Mouse (Mus musculus): ENCODE results near the gene Rbm4b. TPM values are rescaled to one million over a fixed set of nuclear protein-coding genes. Genes with fewer than 3 reads are reported as not detected.
"Not testable (repeated sequence)": the region's sequence is repeated elsewhere in the genome, so short reads cannot be mapped to it uniquely, and the experiment has no call there.

The Rbm4b gene
- total and polyA plus RNA-seq, 3 experiments, result 7.4 to 17.9 (median 12.4) TPM

- no peak for DNase-seq
These were observed 54.4 kb downstream of the Rbm4b start for GRCm38 (mm10) chr19:4810746-4811062.

DNA sequence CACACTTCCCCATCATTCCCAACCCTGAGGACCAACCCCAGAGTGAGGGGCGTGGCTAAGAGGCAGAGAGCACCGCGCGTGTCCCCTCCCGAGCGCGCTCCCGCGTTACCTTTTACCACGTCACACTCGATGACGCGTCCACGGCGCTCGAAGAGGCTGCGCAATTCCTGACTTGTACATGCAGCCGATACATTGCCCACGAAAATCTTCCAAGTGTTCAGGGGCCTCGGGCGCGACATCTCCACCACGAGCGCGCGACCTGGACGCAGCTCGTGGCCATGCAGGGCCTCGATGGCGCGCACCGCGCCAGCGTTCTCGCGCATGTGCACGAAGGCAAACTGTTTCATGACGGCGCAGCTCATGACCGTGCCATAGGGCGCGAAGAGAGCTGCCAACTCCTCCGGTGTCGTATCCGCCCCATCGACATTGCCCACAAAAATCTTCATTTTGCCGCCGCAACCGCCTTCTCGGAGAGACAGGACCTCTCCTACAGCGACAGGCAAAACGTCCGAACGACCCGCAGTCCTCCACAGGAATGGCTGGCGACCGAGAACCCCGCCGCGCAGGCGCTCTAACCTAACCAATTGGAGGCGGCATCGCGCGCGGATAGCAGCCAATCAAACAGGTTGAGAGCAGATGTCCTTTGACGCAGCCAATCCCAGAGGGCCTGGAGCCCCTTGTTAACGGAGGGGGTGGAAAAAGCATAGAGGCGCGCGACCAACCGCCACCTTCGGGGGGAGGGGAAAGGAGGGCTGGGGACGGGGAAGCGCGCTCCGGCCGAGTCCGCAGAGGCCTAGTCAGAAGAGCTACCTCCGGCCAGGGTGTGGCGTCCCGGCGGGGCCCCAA is 55.0 kb downstream of the Rbm4b start, which contains the start of the genes Gm21992 and Rbm14:
Gene Gm21992 (minus strand): TSS at position 550 of the 846 bp plus-strand sequence.
Gene Rbm14 (minus strand): TSS at position 572 of the 846 bp plus-strand sequence.
- DNase-seq, result peak; percentile 99

DNA sequence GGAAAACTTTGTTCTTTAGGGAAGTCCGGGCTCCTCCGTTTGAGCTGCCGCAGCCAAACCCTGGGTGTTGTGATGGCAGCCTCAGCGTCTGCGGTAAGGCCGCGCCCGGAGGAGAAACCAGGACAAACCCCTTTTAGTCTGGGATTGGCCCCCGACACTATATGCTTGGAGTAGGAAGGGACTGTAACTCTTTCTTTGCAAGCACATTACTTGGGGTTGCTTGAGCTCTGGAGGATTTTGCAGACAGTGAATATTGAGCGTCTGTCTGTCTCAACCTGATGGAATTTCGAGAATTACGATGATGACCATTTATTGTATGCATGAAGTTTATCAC is 55.6 kb downstream of the Rbm4b start:
- DNase-seq, result no peak

- not testable (repeated sequence) for DNase-seq
These were observed 56.1 kb downstream of the Rbm4b start for GRCm38 (mm10) chr19:4812334-4812949.

GRCm38 (mm10) chr19:4813015-4813414 is 56.7 kb downstream of the Rbm4b start:
- DNase-seq, result no peak

Other genes with a start within 250 kb of the Rbm4b start
- 100 to 1,000 TPM; 536 to 579 TPM for gene Pcx, start 246.0 kb upstream of the Rbm4b start, total RNA-seq (2021)
- 474 and 524 TPM in 2 replicates for gene Pcx, start 246.0 kb upstream of the Rbm4b start, polyA plus RNA-seq (2012; rRNA removed)
- gene Lrfn4, start 140.8 kb upstream of the Rbm4b start, total RNA-seq (2021), result 1 to 10 TPM; 3.3 to 6.7 TPM
- gene Lrfn4, start 140.8 kb upstream of the Rbm4b start, polyA plus RNA-seq (2012; rRNA removed), result 17.1 and 22.1 TPM in 2 replicates
- 10 to 100 TPM; 34.8 to 44.2 TPM for gene Rce1, start 130.9 kb upstream of the Rbm4b start, total RNA-seq (2021)
- gene Rce1, start 130.9 kb upstream of the Rbm4b start, polyA plus RNA-seq (2012; rRNA removed), result 125 and 141 TPM in 2 replicates
- under 1 TPM in 1 of 2 experiments, not detected in 1; 0.12 TPM for gene Gm960, start 57.8 kb upstream of the Rbm4b start, total RNA-seq (2021)
- gene Gm960, start 57.8 kb upstream of the Rbm4b start, polyA plus RNA-seq (2012; rRNA removed), result 0.27 and 2.3 TPM in 2 replicates
- gene Sptbn2, start 45.3 kb upstream of the Rbm4b start, total RNA-seq (2021), result under 1 TPM; 0.58 to 0.83 TPM
- gene Sptbn2, start 45.3 kb upstream of the Rbm4b start, polyA plus RNA-seq (2012; rRNA removed), result 0.30 and 0.42 TPM in 2 replicates
- 10 to 100 TPM; 50.2 to 72.7 TPM for gene Rbm4, start 37.4 kb downstream of the Rbm4b start, total RNA-seq (2021)
- gene Rbm4, start 37.4 kb downstream of the Rbm4b start, polyA plus RNA-seq (2012; rRNA removed), result 11.8 and 14.7 TPM in 2 replicates
- 10 to 100 TPM; 15.3 to 25.3 TPM for gene Gm21992, start 55.1 kb downstream of the Rbm4b start, total RNA-seq (2021)
- gene Gm21992, start 55.1 kb downstream of the Rbm4b start, polyA plus RNA-seq (2012; rRNA removed), result 24.1 and 31.9 TPM in 2 replicates
- 10 to 100 TPM; 37.9 to 45.9 TPM for gene Rbm14, start 55.1 kb downstream of the Rbm4b start, total RNA-seq (2021)
- 83.4 and 97.2 TPM in 2 replicates for gene Rbm14, start 55.1 kb downstream of the Rbm4b start, polyA plus RNA-seq (2012; rRNA removed)
- 100 to 1,000 TPM in 1 of 2 experiments, 10 to 100 TPM in 1; 63.8 to 107 TPM for gene Ccs, start 82.8 kb downstream of the Rbm4b start, total RNA-seq (2021)
- 79.1 and 102 TPM in 2 replicates for gene Ccs, start 82.8 kb downstream of the Rbm4b start, polyA plus RNA-seq (2012; rRNA removed)
- under 1 TPM; 0.17 to 0.20 TPM for gene Ccdc87, start 82.9 kb downstream of the Rbm4b start, total RNA-seq (2021)
- 0.09 TPM in 1 of 2 replicates, not detected in the other for gene Ccdc87, start 82.9 kb downstream of the Rbm4b start, polyA plus RNA-seq (2012; rRNA removed)
- 100 to 1,000 TPM; 214 to 421 TPM for gene Ctsf, start 98.6 kb downstream of the Rbm4b start, total RNA-seq (2021)
- 1,208 and 1,259 TPM in 2 replicates for gene Ctsf, start 98.6 kb downstream of the Rbm4b start, polyA plus RNA-seq (2012; rRNA removed)
- 1 to 10 TPM in 1 of 2 experiments, under 1 TPM in 1; 0.43 to 1.0 TPM for gene Actn3, start 121.4 kb downstream of the Rbm4b start, total RNA-seq (2021)
- 0.16 and 0.47 TPM in 2 replicates for gene Actn3, start 121.4 kb downstream of the Rbm4b start, polyA plus RNA-seq (2012; rRNA removed)
- 10 to 100 TPM; 16.7 to 21.8 TPM for gene Zdhhc24, start 122.2 kb downstream of the Rbm4b start, total RNA-seq (2021)
- gene Zdhhc24, start 122.2 kb downstream of the Rbm4b start, polyA plus RNA-seq (2012; rRNA removed), result 78.3 and 80.4 TPM in 2 replicates
- gene Bbs1, start 150.1 kb downstream of the Rbm4b start, total RNA-seq (2021), result 10 to 100 TPM in 1 of 2 experiments, 1 to 10 TPM in 1; 5.9 to 13.9 TPM
- gene Bbs1, start 150.1 kb downstream of the Rbm4b start, polyA plus RNA-seq (2012; rRNA removed), result 6.1 and 6.2 TPM in 2 replicates
- 100 to 1,000 TPM in 1 of 2 experiments, 10 to 100 TPM in 1; 93.0 to 104 TPM for gene Dpp3, start 171.8 kb downstream of the Rbm4b start, total RNA-seq (2021)
- gene Dpp3, start 171.8 kb downstream of the Rbm4b start, polyA plus RNA-seq (2012; rRNA removed), result 259 and 313 TPM in 2 replicates
- 10 to 100 TPM in 1 of 2 experiments, 1 to 10 TPM in 1; 8.9 to 11.8 TPM for gene Peli3, start 186.6 kb downstream of the Rbm4b start, total RNA-seq (2021)
- 15.4 and 16.5 TPM in 2 replicates for gene Peli3, start 186.6 kb downstream of the Rbm4b start, polyA plus RNA-seq (2012; rRNA removed)
- 10 to 100 TPM; 43.1 to 60.6 TPM for gene Mrpl11, start 205.7 kb downstream of the Rbm4b start, total RNA-seq (2021)
- 16.3 and 19.7 TPM in 2 replicates for gene Mrpl11, start 205.7 kb downstream of the Rbm4b start, polyA plus RNA-seq (2012; rRNA removed)
- gene Npas4, start 233.8 kb downstream of the Rbm4b start, total RNA-seq (2021), result under 1 TPM; 0.43 to 0.55 TPM
- gene Npas4, start 233.8 kb downstream of the Rbm4b start, polyA plus RNA-seq (2012; rRNA removed), result 1.1 and 1.3 TPM in 2 replicates

Data from adrenal gland, adult 2 months (tissue).